Mouse (Mus musculus): ENCODE results near the gene Ncs1. TPM values are rescaled to one million over a fixed set of nuclear protein-coding genes. Genes with fewer than 3 reads are reported as not detected.

Ncs1 gene
- total RNA-seq (2021): 1 to 10 TPM; 4.0 to 4.9 TPM
- long read RNA-seq, experiment 1, full-length matches to known transcripts: 4 of 12 reads
- long read RNA-seq, experiment 1, partial matches to known transcripts: 0 of 12 reads
- long read RNA-seq, experiment 1, other reads (novel, unspliced or antisense): 8 of 12 reads
- long read RNA-seq, experiment 2, partial matches to known transcripts: 0 of 3 reads
- long read RNA-seq, experiment 2, other reads (novel, unspliced or antisense): 3 of 3 reads

GRCm38 (mm10) chr2:31245491-31246141, at the start of gene Ncs1:
Ncs1 (plus strand) TSS chr2:31245823.
- peak; percentile 51 to 53 for DNase-seq
- intact Hi-C loops (cut with DNase I): no loop called here

DNA sequence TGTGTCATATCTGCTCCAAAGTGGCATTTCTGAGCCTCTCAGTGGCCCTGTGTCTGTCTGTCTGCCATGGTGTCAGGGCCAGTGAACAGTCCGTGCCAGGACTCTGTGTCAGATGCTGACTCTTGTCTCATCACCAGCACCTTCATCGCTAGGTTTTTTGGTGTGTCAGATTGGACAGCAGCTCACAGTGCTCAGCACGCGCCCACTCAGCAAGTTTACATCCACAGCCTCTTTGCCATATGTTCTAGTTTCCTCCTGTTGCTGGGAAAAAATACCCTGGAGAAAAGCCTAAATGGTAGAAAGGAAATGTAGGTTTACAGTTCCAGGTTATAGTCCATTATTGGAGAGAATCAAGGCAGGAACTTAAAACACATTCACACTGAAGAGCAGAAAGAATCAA, 47.0 kb upstream of the Ncs1 start:
- DNase-seq: no peak
- intact Hi-C loops (cut with DNase I): loop anchor here (5.0 kb wide), 1 partner anchor 74 kb away; no protein-coding TSS in a partner anchor

DNA sequence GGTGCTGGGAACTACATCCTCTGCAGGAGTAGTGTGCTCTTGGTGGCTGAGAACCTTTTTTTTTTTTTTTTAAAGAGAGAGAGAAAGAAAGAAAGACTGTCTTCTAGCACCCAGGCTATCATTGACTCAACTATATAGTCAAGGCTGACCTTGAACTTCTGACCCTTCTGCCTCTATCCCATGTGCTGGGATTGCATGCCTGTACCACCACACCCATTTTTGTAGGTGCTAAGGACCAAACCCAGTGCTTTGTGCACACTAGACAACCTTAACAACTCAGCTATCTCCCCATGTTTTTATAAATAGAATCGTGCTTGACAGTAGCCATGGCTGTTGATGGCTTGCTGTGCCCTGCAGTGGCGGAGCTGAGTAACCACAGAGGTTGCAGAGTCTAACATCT, 45.6 kb upstream of the Ncs1 start:
- intact Hi-C loops (cut with DNase I): loop anchor here (5.0 kb wide), 1 partner anchor 42 kb away; no protein-coding TSS in a partner anchor
- DNase-seq: no peak

DNA sequence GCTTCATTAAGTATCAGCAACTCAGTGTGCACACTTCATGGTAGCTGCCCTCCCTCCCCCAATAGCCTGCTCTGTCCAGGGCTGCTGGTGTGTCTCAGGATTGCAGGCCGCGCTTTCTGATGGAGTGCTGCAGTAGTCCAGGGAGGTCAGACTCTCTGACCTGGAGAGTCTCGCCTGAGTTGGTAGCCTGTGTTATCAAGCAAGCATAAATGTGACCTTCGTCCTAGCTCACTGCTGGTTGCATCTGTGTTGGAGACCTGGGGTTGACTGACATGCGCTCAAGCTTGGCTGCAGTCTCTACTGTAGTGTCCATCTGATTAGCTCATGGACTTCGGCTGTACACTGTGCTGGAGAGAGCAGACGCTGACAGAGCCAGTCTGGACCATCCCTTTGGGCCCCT, 43.8 kb upstream of the Ncs1 start:
- intact Hi-C loops (cut with DNase I): loop anchor here (5.0 kb wide), 1 partner anchor 40 kb away; no protein-coding TSS in a partner anchor
- DNase-seq: no peak

DNA sequence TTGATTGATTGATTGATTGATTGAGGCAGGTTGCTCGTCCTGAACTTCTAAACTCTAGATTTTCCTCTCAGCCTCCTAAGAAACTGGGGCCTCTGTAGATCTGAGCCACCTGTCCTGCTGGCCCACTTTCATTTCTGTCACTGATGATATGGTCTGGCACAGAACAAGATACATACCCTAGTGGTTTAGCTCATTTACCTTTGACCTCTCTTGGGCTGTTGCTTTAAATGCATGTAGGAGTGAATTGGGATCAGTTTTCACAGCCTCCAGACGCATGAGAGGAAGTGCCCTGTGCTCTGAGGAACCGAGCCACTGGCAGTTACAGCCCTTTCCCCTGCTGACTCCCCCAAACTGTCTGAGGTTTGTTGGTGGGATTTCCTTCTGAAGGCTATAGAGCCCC, 43.3 kb upstream of the Ncs1 start:
- DNase-seq: no peak
- intact Hi-C loops (cut with DNase I): loop anchor here (5.0 kb wide), 1 partner anchor 40 kb away; no protein-coding TSS in a partner anchor

DNA sequence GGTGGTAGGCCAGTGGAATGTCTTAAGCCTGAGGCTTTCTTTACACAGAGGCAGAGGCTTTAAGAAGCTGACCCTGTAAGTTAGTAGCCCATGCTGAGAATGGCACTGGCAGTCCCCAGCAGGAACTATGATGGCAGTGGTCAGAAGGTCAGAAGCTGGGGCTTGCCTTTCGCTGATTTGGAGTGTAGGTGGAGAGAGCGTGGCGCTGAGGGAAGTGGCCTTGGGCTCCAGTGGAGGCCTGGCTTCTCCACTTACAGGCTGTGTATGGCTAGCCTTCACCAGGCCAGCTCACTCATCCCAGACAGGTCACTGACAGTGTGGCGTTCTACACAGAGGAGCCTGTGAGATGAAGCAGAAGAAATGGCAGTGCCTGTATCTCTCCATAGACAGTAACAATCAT, 42.7 kb upstream of the Ncs1 start:
- no peak for DNase-seq
- intact Hi-C loops (cut with DNase I): loop anchor here (5.0 kb wide), 1 partner anchor 39 kb away; no protein-coding TSS in a partner anchor

- intact Hi-C loops (cut with DNase I): loop anchor here (5.0 kb wide), 1 partner anchor 38 kb away; no protein-coding TSS in a partner anchor
- DNase-seq: no peak
These were observed 40.9 kb upstream of the Ncs1 start for GRCm38 (mm10) chr2:31204677-31205076.

DNA sequence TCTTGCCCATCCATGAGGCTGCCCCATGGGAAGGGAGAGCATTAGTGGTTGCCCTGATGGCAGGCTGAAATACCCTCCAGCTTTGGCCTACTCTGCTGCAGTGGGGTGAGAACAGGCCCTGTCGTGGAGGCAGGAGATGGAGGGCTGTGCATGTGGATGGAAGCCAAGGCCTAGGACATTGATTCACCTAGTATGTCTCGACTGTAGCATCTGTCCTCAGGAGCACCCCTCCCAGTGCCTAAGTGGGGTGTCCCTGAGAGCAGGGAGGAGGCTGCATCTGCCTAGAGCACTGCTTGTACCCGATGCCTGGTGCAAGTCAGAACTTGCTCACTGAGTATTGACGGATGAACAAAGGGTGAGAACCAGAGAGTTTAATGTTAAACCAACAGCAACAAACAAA, 39.4 kb upstream of the Ncs1 start:
- intact Hi-C loops (cut with DNase I): no loop called here
- DNase-seq: no peak

DNA sequence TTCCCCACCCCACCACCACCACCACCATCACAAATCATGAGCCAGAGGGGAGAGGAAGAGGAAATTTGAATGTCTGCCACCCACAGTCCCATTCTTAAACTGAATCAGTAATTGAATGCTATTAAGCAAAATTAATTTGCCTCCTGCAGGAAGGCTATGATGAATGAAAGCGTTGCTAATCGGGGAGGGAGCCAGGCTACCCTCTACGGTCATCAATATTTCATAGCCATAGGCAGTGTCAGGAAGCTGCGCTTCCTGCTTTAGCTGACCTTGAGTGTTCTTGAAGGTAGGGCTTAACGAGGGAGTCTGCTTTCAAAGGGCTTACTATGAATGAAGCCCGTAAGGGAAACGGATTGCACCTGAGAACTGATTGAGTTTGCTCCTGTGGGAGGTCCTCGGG, 38.7 kb upstream of the Ncs1 start:
- intact Hi-C loops (cut with DNase I): no loop called here
- no peak for DNase-seq

GRCm38 (mm10) chr2:31208544-31209142, 37.0 kb upstream of the Ncs1 start:
- intact Hi-C loops (cut with DNase I): no loop called here
- no peak for DNase-seq

GRCm38 (mm10) chr2:31209525-31209924, 36.1 kb upstream of the Ncs1 start:
- no peak for DNase-seq
- intact Hi-C loops (cut with DNase I): no loop called here

- intact Hi-C loops (cut with DNase I): no loop called here
- no peak for DNase-seq
These were observed 35.3 kb upstream of the Ncs1 start for GRCm38 (mm10) chr2:31210144-31210847.

DNA sequence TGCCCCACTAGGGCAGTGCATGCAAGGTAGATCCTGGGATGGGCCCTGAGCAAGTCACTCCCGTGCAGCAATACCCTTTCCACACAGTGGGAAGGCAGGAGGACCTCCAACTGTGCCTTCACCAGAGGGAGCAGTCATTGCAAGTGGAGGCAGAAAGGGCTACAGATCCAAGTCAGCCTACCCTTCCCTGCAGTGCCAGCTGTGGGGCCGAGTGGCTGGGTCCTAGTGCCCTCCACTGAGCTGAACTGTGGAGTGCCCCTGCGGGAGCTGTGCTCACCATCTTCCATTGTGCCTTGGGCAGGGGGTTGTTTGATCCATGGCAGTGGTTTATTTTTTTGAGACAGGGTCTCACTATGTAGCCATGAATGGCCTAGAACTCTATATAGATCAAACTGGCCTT, 34.4 kb upstream of the Ncs1 start:
- intact Hi-C loops (cut with DNase I): no loop called here
- no peak for DNase-seq

DNA sequence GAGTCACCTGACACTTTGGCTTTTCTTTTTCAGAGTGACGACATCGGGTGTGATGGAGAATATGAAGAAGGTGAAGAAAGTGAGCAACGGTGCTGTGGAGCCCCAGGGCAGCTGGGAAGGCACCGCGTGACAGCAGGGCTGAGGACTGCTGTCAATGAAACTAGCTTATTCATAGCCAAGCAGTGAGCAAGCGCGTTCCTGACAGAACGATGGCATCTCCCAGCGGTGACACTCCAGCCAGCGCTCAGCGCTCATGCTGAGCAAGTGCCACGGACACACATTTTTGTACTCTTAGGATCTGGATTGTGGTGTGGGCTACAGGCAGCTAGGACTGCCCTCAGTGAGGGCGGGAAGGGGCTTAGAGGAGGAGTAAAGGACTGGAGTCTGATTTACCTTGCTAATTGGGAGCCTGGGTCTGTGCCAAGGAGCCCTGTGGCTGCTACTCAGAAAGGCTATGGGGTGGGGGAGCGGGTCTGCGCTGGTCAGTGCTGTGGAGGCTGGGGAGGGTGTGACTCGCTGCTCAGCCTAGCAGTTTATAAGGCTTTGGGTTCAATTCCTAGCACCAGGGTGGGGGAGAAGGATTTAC, 31.3 kb upstream of the Ncs1 start:
- no peak for DNase-seq
- intact Hi-C loops (cut with DNase I): no loop called here

GRCm38 (mm10) chr2:31218611-31219010, 27.0 kb upstream of the Ncs1 start:
- DNase-seq: no peak
- intact Hi-C loops (cut with DNase I): no loop called here

DNA sequence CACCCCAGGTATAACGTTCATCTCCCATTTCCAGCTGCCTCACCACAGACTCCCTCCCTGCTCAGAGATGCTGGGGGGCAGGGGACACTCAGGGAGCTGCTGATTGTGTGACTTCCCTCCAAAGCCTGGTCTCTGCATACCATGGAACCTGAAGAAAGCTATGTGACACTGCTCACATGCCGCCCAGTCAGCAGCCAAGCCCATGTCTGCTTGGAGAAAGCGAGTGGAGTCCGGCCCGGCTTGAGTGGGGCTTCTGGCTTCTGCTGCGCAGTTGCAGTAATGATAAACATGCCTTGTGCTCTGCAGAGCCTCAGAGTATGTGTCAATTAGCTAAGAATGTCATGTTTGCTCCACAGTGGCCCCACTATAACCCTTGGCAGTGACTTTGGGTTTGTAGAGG, 26.2 kb upstream of the Ncs1 start:
- no peak for DNase-seq
- intact Hi-C loops (cut with DNase I): no loop called here

DNA sequence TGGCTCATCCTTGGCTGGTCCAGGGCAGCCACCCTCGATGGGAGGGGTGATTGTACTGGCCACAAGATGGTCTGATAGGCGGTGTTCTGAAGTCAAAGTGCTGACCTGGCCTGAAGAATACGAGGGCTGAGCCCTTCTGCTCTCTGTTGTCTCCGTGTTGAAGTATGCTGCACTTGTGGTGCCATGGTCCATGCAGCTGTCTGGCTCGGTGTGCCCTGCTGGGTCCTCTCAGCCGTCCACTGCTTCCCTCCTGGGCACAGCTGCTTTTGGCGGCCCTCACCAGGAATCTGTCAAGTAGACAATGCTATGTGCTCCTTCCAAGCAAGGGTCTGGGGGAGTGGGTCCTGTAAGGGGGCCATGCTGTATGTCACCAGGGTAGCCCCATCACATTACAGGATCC, 24.8 kb upstream of the Ncs1 start:
- intact Hi-C loops (cut with DNase I): no loop called here

GRCm38 (mm10) chr2:31221582-31221981, 24.0 kb upstream of the Ncs1 start:
- intact Hi-C loops (cut with DNase I): no loop called here
- DNase-seq: no peak

More for the DNA sequence above, 24.8 kb upstream of the Ncs1 start:
- DNase-seq: no peak

DNA sequence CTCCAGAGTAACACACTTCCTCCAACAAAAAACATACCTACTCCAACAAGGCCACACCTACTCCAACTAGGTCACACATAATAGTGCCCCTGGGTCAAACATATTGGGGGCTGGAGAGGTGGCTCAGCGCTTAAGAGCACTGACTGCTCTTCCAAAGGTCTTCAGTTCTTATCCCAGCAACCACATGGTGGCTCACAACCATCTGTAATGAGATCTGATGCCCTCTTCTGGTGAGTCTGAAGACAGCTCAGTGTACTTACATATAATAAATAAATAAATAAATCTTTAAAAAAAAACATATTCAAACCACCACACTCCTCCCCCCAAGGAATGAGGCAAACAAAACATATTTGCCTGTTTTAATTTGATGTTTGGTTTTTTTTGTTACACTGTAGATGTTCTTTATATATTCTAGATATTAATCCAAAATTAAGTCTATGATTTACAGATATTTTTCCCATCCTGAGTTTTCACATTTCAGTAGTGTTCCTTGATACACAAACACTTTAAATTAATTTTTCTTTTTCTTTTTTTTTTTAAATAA, 16.8 kb upstream of the Ncs1 start:
- DNase-seq: no peak
- intact Hi-C loops (cut with DNase I): no loop called here

DNA sequence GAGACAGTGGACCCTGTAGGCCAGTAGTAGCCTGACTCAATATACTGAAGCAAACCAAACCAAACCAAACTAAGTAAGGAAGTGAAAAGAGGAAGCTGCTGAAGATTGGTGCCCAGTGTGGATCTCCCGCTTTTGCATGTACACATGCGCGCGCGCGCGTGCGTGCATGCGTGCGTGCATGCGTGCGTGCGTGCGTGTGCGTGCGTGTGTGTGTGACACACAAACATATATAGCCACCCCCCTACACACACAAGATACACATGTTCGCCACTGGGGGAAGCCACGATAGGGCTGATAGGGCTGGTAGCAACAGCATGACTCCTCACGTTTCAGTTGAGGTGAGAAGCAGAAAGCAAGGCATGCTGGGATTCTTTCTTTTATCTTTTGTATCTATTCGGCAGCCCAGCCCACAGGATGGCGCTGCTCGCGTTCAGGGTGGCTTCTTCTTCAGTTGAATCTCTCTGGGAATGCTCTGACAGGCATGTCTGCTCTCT, 6.4 kb upstream of the Ncs1 start:
- intact Hi-C loops (cut with DNase I): no loop called here
- no peak for DNase-seq

All from gastrocnemius, postnatal 36 days (tissue).